ENCODE assay signal across 20 mouse cellular contexts in genomic region chr6:87565166-87565565, GRCm38 (mm10). TPM values are rescaled to one million over a fixed set of nuclear protein-coding genes. Genes with fewer than 3 reads are reported as not detected.
DNase-seq lines count a peak whose midpoint lies in the region; ATAC-seq and TF ChIP-seq lines count a peak whose summit lies in the region.
"Had no signal": no experiment of that assay in that cellular context is flagged by ENCODE, and none has a peak within 500 bp of the region (broad histone marks: within the 10 kb centered on the region; RNA-seq: fewer than 3 reads in every experiment).

No protein-coding gene starts in this region.

- no peaks in the 10 kb centered on the region for H3K36me3 ChIP-seq in embryonic facial prominence, embryonic 14.5 days (ENCODE audit: control insufficient read depth, insufficient read depth, low read length)
- no peaks in the 10 kb centered on the region for H3K36me3 ChIP-seq in embryonic facial prominence, embryonic 10.5 days (replicated peaks)
- H3K36me3 ChIP-seq in lung, postnatal 0 days (ENCODE audit: insufficient read depth, low read length) = no peaks in the 10 kb centered on the region
- H3K36me3 ChIP-seq: embryonic facial prominence, embryonic 12.5 days; heart, embryonic 15.5 days; lung, embryonic 15.5 days; neural tube, embryonic 15.5 days had no signal

- H3K4me1 ChIP-seq in embryonic facial prominence, embryonic 14.5 days (ENCODE audit: control insufficient read depth, insufficient read depth, low read length) = no peaks in the 10 kb centered on the region
- peaks cover 8% of the 10 kb centered on the region for H3K4me1 ChIP-seq in embryonic facial prominence, embryonic 10.5 days
- no peaks in the 10 kb centered on the region for H3K4me1 ChIP-seq in lung, postnatal 0 days (ENCODE audit: insufficient read depth, low read depth, low read length)
- no peaks in the 10 kb centered on the region for H3K4me1 ChIP-seq in lung, adult 2 months (ENCODE audit: control insufficient read depth, insufficient read depth, low read length)
- H3K4me1 ChIP-seq: embryonic facial prominence, embryonic 12.5 days; heart, embryonic 15.5 days; neural tube, embryonic 15.5 days had no signal

- H3K9ac ChIP-seq in embryonic facial prominence, embryonic 14.5 days (ENCODE audit: low read depth, low read length) = no peak overlapping the region
- no peak overlapping the region for H3K9ac ChIP-seq in lung, postnatal 0 days (replicated peaks; ENCODE audit: low read depth)
- H3K9ac ChIP-seq: embryonic facial prominence, embryonic 12.5 days; heart, embryonic 15.5 days; lung, embryonic 15.5 days; neural tube, embryonic 15.5 days had no signal

- no peak for TF ChIP-seq EP300 in lung, postnatal 0 days (IDR thresholded peaks at IDR 0.05)

- 55% methylated on average over 5 of the region's 5 CpGs for WGBS in embryonic facial prominence, embryonic 14.5 days
- WGBS in embryonic facial prominence, embryonic 10.5 days = 79% methylated on average over 5 of the region's 5 CpGs
- WGBS in lung, postnatal 0 days = 55% methylated on average over 5 of the region's 5 CpGs
- 65% methylated on average over 5 of the region's 5 CpGs for WGBS in lung, adult 2 months

- no peak for TF ChIP-seq POLR2A in lung, adult 2 months (IDR thresholded peaks at IDR 0.05; ENCODE audit: borderline replicate concordance, extremely low read depth, low read depth, low read length)

- H3K27me3 ChIP-seq in embryonic facial prominence, embryonic 14.5 days (replicated peaks; ENCODE audit: control insufficient read depth, insufficient read depth, low read length) = no peaks in the 10 kb centered on the region
- no peaks in the 10 kb centered on the region for H3K27me3 ChIP-seq in embryonic facial prominence, embryonic 10.5 days (replicated peaks; ENCODE audit: low read depth, poor library complexity, severe bottlenecking)
- H3K27me3 ChIP-seq in lung, postnatal 0 days (replicated peaks; ENCODE audit: insufficient read depth, low read length) = no peaks in the 10 kb centered on the region
- H3K27me3 ChIP-seq: embryonic facial prominence, embryonic 12.5 days; heart, embryonic 15.5 days; lung, embryonic 15.5 days; neural tube, embryonic 15.5 days had no signal

- H3K27ac ChIP-seq in embryonic facial prominence, embryonic 14.5 days (replicated peaks; ENCODE audit: low read depth, low read length) = no peak overlapping the region
- H3K27ac ChIP-seq in embryonic facial prominence, embryonic 10.5 days (replicated peaks) = no peak overlapping the region
- H3K27ac ChIP-seq in lung, postnatal 0 days (ENCODE audit: low read length) = no peak overlapping the region
- no peak overlapping the region for H3K27ac ChIP-seq in layer of hippocampus, adult 2 months
- H3K27ac ChIP-seq: embryonic facial prominence, embryonic 12.5 days; heart, embryonic 15.5 days; lung, embryonic 15.5 days; neural tube, embryonic 15.5 days had no signal

- no peak for TF ChIP-seq CTCF in lung, postnatal 0 days (IDR thresholded peaks at IDR 0.05)
- no peak for TF ChIP-seq CTCF in lung, adult 2 months (IDR thresholded peaks at IDR 0.05; ENCODE audit: insufficient read depth, low read length)
- no peak for TF ChIP-seq CTCF in layer of hippocampus, adult 2 months (conservative IDR thresholded peaks at IDR 0.05)

- no peak overlapping the region for H3K4me3 ChIP-seq in embryonic facial prominence, embryonic 14.5 days (ENCODE audit: low read depth, low read length)
- no peak overlapping the region for H3K4me3 ChIP-seq in embryonic facial prominence, embryonic 10.5 days
- H3K4me3 ChIP-seq in lung, postnatal 0 days (ENCODE audit: low read depth, low read length) = no peak overlapping the region
- H3K4me3 ChIP-seq in lung, adult 2 months (replicated peaks; ENCODE audit: extremely low read depth, low read depth, low read length) = no peak overlapping the region
- H3K4me3 ChIP-seq in layer of hippocampus, adult 2 months = no peak overlapping the region
- H3K4me3 ChIP-seq: embryonic facial prominence, embryonic 12.5 days; heart, embryonic 15.5 days; lung, embryonic 15.5 days; neural tube, embryonic 15.5 days had no signal

- no peak; the same call in 1 of the 2 replicates for ATAC-seq in embryonic facial prominence, embryonic 14.5 days (ENCODE audit: low read depth)
- no peak for ATAC-seq in lung, postnatal 0 days
- ATAC-seq: CD4-positive, CD25-positive, alpha-beta regulatory T cell, adult 4 months; forebrain, embryonic 16.5 days; midbrain, embryonic 16.5 days had no signal

- intact Hi-C loops in heart, postnatal 25 days (cut with DNase I) = no loop called here

- no peak overlapping the region for H3K4me2 ChIP-seq in embryonic facial prominence, embryonic 14.5 days (ENCODE audit: low read depth, low read length)
- no peak overlapping the region for H3K4me2 ChIP-seq in lung, postnatal 0 days (replicated peaks; ENCODE audit: low read depth, low read length)
- H3K4me2 ChIP-seq: embryonic facial prominence, embryonic 12.5 days; heart, embryonic 15.5 days; lung, embryonic 15.5 days; neural tube, embryonic 15.5 days had no signal

- H3K9me3 ChIP-seq in embryonic facial prominence, embryonic 14.5 days (ENCODE audit: control insufficient read depth, low read length) = no peaks in the 10 kb centered on the region
- no peaks in the 10 kb centered on the region for H3K9me3 ChIP-seq in embryonic facial prominence, embryonic 10.5 days
- no peaks in the 10 kb centered on the region for H3K9me3 ChIP-seq in lung, postnatal 0 days (ENCODE audit: low read length)
- H3K9me3 ChIP-seq: embryonic facial prominence, embryonic 12.5 days; heart, embryonic 15.5 days; lung, embryonic 15.5 days; neural tube, embryonic 15.5 days had no signal

- DNase-seq in embryonic facial prominence, embryonic 14.5 days (ENCODE audit: low spot score) = peak; percentile 82
- DNase-seq in embryonic facial prominence, embryonic 10.5 days (ENCODE audit: low spot score) = no peak
- DNase-seq in heart, adult 8-10 months (ENCODE audit: low spot score) = peak; percentile 47
- DNase-seq in heart, postnatal 25 days (ENCODE audit: low spot score) = no peak
- peak; percentile 28 for DNase-seq in lung, postnatal 0 days (ENCODE audit: low spot score)
- DNase-seq in lung, adult 2 months = no peak
- DNase-seq in ovary, adult 18-20 months (ENCODE audit: low spot score) = no peak
- DNase-seq in layer of hippocampus, adult 2 months (ENCODE audit: low spot score in 2 of 2) = no peak
- DNase-seq: cerebellum, adult 9-10 months; kidney, adult 18-20 months; kidney, postnatal 10 days; right cerebral cortex, postnatal 14 days; thymus, postnatal 36 days had no signal

RNA-seq across cellular contexts. Expression of gene Prokr1, which starts 25.4 kb away (rescaled TPM):
- polyA plus RNA-seq in embryonic facial prominence, embryonic 14.5 days (2014; fragmentation: Nextera tagmentation; extraction: Ambion mirVana) = 10.1 and 10.3 TPM in 2 replicates
- polyA plus RNA-seq in embryonic facial prominence, embryonic 10.5 days (2016; fragmentation: Nextera tagmentation; extraction: Ambion mirVana) = 0.87 and 1.2 TPM in 2 replicates
- under 1 TPM; 0.62 to 0.68 (median 0.66) TPM for total RNA-seq in heart, adult 8-10 months (2022)
- total RNA-seq in heart, postnatal 25 days (2021) = under 1 TPM; 0.73 to 0.84 TPM
- polyA plus RNA-seq in lung, postnatal 0 days (2015; fragmentation: Nextera tagmentation; extraction: Ambion mirVana) = 0.41 and 0.52 TPM in 2 replicates
- polyA plus RNA-seq in lung, adult 2 months (2012; rRNA removed) = 0.41 and 0.83 TPM in 2 replicates
- total RNA-seq in layer of hippocampus, adult 2 months (2021) = under 1 TPM; 0.08 to 0.17 TPM

RNA-seq across cellular contexts. Expression of gene Arhgap25, which starts 32.1 kb away (rescaled TPM):
- polyA plus RNA-seq in embryonic facial prominence, embryonic 14.5 days (2014; fragmentation: Nextera tagmentation; extraction: Ambion mirVana) = 4.9 and 6.3 TPM in 2 replicates
- polyA plus RNA-seq in embryonic facial prominence, embryonic 10.5 days (2016; fragmentation: Nextera tagmentation; extraction: Ambion mirVana) = 3.2 and 3.4 TPM in 2 replicates
- total RNA-seq in heart, adult 8-10 months (2022) = 1 to 10 TPM; 2.4 to 3.6 (median 2.9) TPM
- total RNA-seq in heart, postnatal 25 days (2021) = 1 to 10 TPM; 3.1 to 3.8 TPM
- polyA plus RNA-seq in lung, postnatal 0 days (2015; fragmentation: Nextera tagmentation; extraction: Ambion mirVana) = 9.9 and 10.2 TPM in 2 replicates
- polyA plus RNA-seq in lung, adult 2 months (2012; rRNA removed) = 4.5 and 6.6 TPM in 2 replicates
- total RNA-seq in layer of hippocampus, adult 2 months (2021) = 1 to 10 TPM; 2.5 to 2.9 TPM

Comparison
In these comparisons a context has a peak if more than half of its experiments do, and no peak if none do; other contexts are left out.
1. DNase-seq: peak in embryonic facial prominence, embryonic 14.5 days (single experiment), heart, adult 8-10 months (single experiment) and lung, postnatal 0 days (single experiment); none in embryonic facial prominence, embryonic 10.5 days (single experiment), heart, postnatal 25 days (single experiment), lung, adult 2 months (single experiment), ovary, adult 18-20 months (single experiment) and layer of hippocampus, adult 2 months (0 of 2).